Mouse (Mus musculus) kidney, postnatal 0 days (tissue): Measurements from ENCODE around the gene Khk. TPM values are rescaled to one million over a fixed set of nuclear protein-coding genes. Genes with fewer than 3 reads are reported as not detected.

Experiments
- ATAC-seq: fragments of 200-750 bp; cut with Nextera tagmentation; replicated peaks from 2 replicates; pipeline ENCODE4 v1.8.0; 2017; ENCODE audit warnings: low read depth, moderate number of reproducible peaks, moderate TSS enrichment, moderate library complexity; ENCODE audit not compliant: low FRiP score
- DNase-seq: peaks from one replicate; pipeline ENCODE4 v3.0.0-alpha.2; 2016; ENCODE audit warnings: low spot score
- H3K27ac ChIP-seq: fragments of 300-500 bp; sonication (generic); 2 replicates; pipeline ENCODE4 v1.5.1; 2014; ENCODE audit warnings: mild to moderate bottlenecking
- H3K27me3 ChIP-seq: fragments of 300-500 bp; sonication (generic); 2 replicates; pipeline ENCODE4 v1.6.1; 2014; ENCODE audit warnings: low read length, mixed read lengths; ENCODE audit not compliant: insufficient read depth
- H3K36me3 ChIP-seq: fragments of 300-500 bp; sonication (generic); 2 replicates; pipeline ENCODE4 v1.6.1; 2014; ENCODE audit warnings: low read length, mixed read lengths; ENCODE audit not compliant: insufficient read depth
- H3K4me1 ChIP-seq: fragments of 300-500 bp; sonication (generic); replicated peaks from 2 replicates; pipeline ENCODE4 v1.6.1; 2014; ENCODE audit warnings: antibody characterized with exemption, low read length, mixed read lengths; ENCODE audit not compliant: insufficient read depth
- H3K4me2 ChIP-seq: fragments of 300-500 bp; sonication (generic); 2 replicates; pipeline ENCODE4 v1.6.1; 2014; ENCODE audit warnings: mild to moderate bottlenecking, low read length, moderate library complexity, mixed read lengths
- H3K4me3 ChIP-seq: fragments of 300-500 bp; sonication (generic); replicated peaks from 2 replicates; pipeline ENCODE4 v1.5.1; 2014; ENCODE audit warnings: low read depth, low read length
- H3K9ac ChIP-seq: fragments of 300-500 bp; sonication (generic); 2 replicates; pipeline ENCODE4 v1.6.1; 2014; ENCODE audit warnings: low read depth, low read length
- H3K9me3 ChIP-seq: fragments of 300-500 bp; sonication (generic); replicated peaks from 2 replicates; pipeline ENCODE4 v1.6.1; 2016; ENCODE audit warnings: low read length, inconsistent platforms, mixed read lengths
- CTCF ChIP-seq: IDR thresholded peaks from 2 replicates; pipeline ENCODE4 v1.5.1; 2016; ENCODE audit warnings: antibody characterized with exemption, low read depth, mild to moderate bottlenecking, moderate library complexity
- WGBS: fragments of 180-500 bp; shearing (Covaris S2); extraction: QIAGEN DNeasy Blood & Tissue Kit; methylation state at CpG from one replicate; pipeline ENCODE4 v1.1.7; 2014; 5-methylcytosine and 5-hydroxymethylcytosine counted together
- polyA plus RNA-seq: library from polyadenylated mRNA; unstranded; fragments of >200 nt; fragmentation: Nextera tagmentation; extraction: Ambion mirVana; gene quantifications from 2 replicates; pipeline ENCODE4 v1.2.1, GENCODE M21; 2015

Khk gene
- polyA plus RNA-seq, 1 experiment from 2014 or later, result 70.6 TPM

- no peak for TF ChIP-seq CTCF
- Histone ChIP-seq H3K27ac (peak overlapping the region; percentile 88), H3K9me3 (no peaks in the 10 kb centered on the region), H3K9ac (peak overlapping the region; percentile 93), H3K4me1 (peaks cover 18% of the 10 kb centered on the region; the same call in 1 of the 2 replicates), H3K4me3 (peak overlapping the region; percentile 86), H3K27me3 (no peaks in the 10 kb centered on the region), H3K36me3 (peaks cover 16% of the 10 kb centered on the region), H3K4me2 (peak overlapping the region; percentile 91)
- DNase-seq, result peak; percentile 52
- 0 out of 2 replicates have a peak, but pooled peaks have one; percentile 1 for ATAC-seq
- WGBS, result 13% methylated on average over 19 of the region's 19 CpGs
These were observed 38.1 kb downstream of the Khk start for GRCm38 (mm10) chr5:30959198-30959854.

GRCm38 (mm10) chr5:30959966-30960501 is 38.8 kb downstream of the Khk start, which contains the start of gene Preb:
Gene Preb, minus strand, starts transcription at chr5:30960361.
- Histone ChIP-seq H3K9ac (peak within 1 kb of the TSS; percentile 93), H3K4me2 (peak within 1 kb of the TSS; percentile 91), H3K4me3 (peak within 1 kb of the TSS; percentile 86), H3K36me3 (peaks cover 10% of the 10 kb centered on the region; the same call in 1 of the 2 replicates), H3K4me1 (peaks cover 18% of the 10 kb centered on the region; the same call in 1 of the 2 replicates), H3K9me3 (no peaks in the 10 kb centered on the region), H3K27ac (peak within 1 kb of the TSS; percentile 88), H3K27me3 (no peaks in the 10 kb centered on the region)
- no peak; the same call in 1 of the 2 replicates for TF ChIP-seq CTCF
- under 1% methylated on average over 56 of the region's 56 CpGs for WGBS
- ATAC-seq (peak; percentile 86), DNase-seq (peak; percentile 98)

- ATAC-seq (no peak), DNase-seq (no peak)
- Histone ChIP-seq H3K27ac (peak overlapping the region; percentile 88), H3K4me3 (0 out of 2 replicates have a peak overlapping the region, but pooled peaks have one; percentile 86), H3K4me2 (peak overlapping the region; percentile 91; the same call in 1 of the 2 replicates), H3K4me1 (peaks cover 18% of the 10 kb centered on the region; the same call in 1 of the 2 replicates), H3K36me3 (0 out of 2 replicates have a peak, but pooled peaks cover 2% of the 10 kb centered on the region), H3K9me3 (no peaks in the 10 kb centered on the region), H3K27me3 (no peaks in the 10 kb centered on the region), H3K9ac (no peak overlapping the region)
- 81% methylated on average over 2 of the region's 2 CpGs for WGBS
- TF ChIP-seq CTCF, result no peak
These were observed 39.6 kb downstream of the Khk start for GRCm38 (mm10) chr5:30960814-30961213.

- Histone ChIP-seq H3K4me1 (peaks cover 18% of the 10 kb centered on the region; the same call in 1 of the 2 replicates), H3K9me3 (no peaks in the 10 kb centered on the region), H3K27ac (no peak overlapping the region), H3K9ac (no peak overlapping the region), H3K4me2 (no peak overlapping the region), H3K36me3 (no peaks in the 10 kb centered on the region), H3K4me3 (no peak overlapping the region), H3K27me3 (no peaks in the 10 kb centered on the region)
- WGBS, result 52% methylated on average over 10 of the region's 10 CpGs
- no peak for ATAC-seq
- DNase-seq, result no peak
- TF ChIP-seq CTCF, result no peak
These were observed 40.6 kb downstream of the Khk start for GRCm38 (mm10) chr5:30961545-30962505.

GRCm38 (mm10) chr5:30963916-30964315 is 42.7 kb downstream of the Khk start:
- Histone ChIP-seq H3K27me3 (no peaks in the 10 kb centered on the region), H3K4me2 (no peak overlapping the region), H3K4me3 (no peak overlapping the region), H3K27ac (no peak overlapping the region), H3K4me1 (peaks cover 7% of the 10 kb centered on the region; the same call in 1 of the 2 replicates), H3K36me3 (no peaks in the 10 kb centered on the region), H3K9ac (no peak overlapping the region), H3K9me3 (no peaks in the 10 kb centered on the region)
- no peak for TF ChIP-seq CTCF
- DNase-seq, result peak; percentile 82
- 45% methylated on average over 3 of the region's 3 CpGs for WGBS
- ATAC-seq, result peak; percentile 45; the same call in 1 of the 2 replicates

GRCm38 (mm10) chr5:30966189-30966588 is 45.0 kb downstream of the Khk start:
- Histone ChIP-seq H3K27me3 (no peaks in the 10 kb centered on the region), H3K4me1 (no peaks in the 10 kb centered on the region), H3K4me2 (no peak overlapping the region), H3K4me3 (no peak overlapping the region), H3K9ac (no peak overlapping the region), H3K9me3 (no peaks in the 10 kb centered on the region), H3K36me3 (no peaks in the 10 kb centered on the region), H3K27ac (no peak overlapping the region)
- no peak for TF ChIP-seq CTCF
- ATAC-seq (no peak), DNase-seq (no peak)
- 89% methylated on average over 4 of the region's 4 CpGs for WGBS
